Mouse (Mus musculus) forebrain, embryonic 15.5 days (tissue): ENCODE data around the gene Krtap4-8. TPM values are rescaled to one million over a fixed set of nuclear protein-coding genes. Genes with fewer than 3 reads are reported as not detected.

Source experiments
- polyA plus RNA-seq: library from polyadenylated mRNA; unstranded; fragments of >200 nt; fragmentation: Nextera tagmentation; extraction: Ambion mirVana; gene quantifications from 2 replicates; pipeline ENCODE4 v1.2.1, GENCODE M21; 2015

The Krtap4-8 gene
- polyA plus RNA-seq, 1 experiment from 2014 or later = not detected

Other genes with a start within 250 kb of the Krtap4-8 start
- not detected in 2 replicates for gene Krt40, start 237.5 kb downstream of the Krtap4-8 start, polyA plus RNA-seq
- not detected in 2 replicates for gene Krtap3-3, start 229.8 kb downstream of the Krtap4-8 start, polyA plus RNA-seq
- not detected in 2 replicates for gene Krtap3-2, start 223.9 kb downstream of the Krtap4-8 start, polyA plus RNA-seq
- not detected in 2 replicates for gene Gm11939, start 221.2 kb downstream of the Krtap4-8 start, polyA plus RNA-seq
- not detected in 2 replicates for gene Krtap3-1, start 214.1 kb downstream of the Krtap4-8 start, polyA plus RNA-seq
- not detected in 2 replicates for gene Krtap1-5, start 199.7 kb downstream of the Krtap4-8 start, polyA plus RNA-seq
- not detected in 2 replicates for gene Krtap1-4, start 197.1 kb downstream of the Krtap4-8 start, polyA plus RNA-seq
- gene Krtap1-3, start 189.4 kb downstream of the Krtap4-8 start, polyA plus RNA-seq = not detected in 2 replicates
- gene Krtap9-3, start 182.6 kb downstream of the Krtap4-8 start, polyA plus RNA-seq = not detected in 2 replicates
- not detected in 2 replicates for gene Gm11938, start 177.4 kb downstream of the Krtap4-8 start, polyA plus RNA-seq
- not detected in 2 replicates for gene Gm11937, start 170.5 kb downstream of the Krtap4-8 start, polyA plus RNA-seq
- not detected in 2 replicates for gene Krtap2-4, start 165.9 kb downstream of the Krtap4-8 start, polyA plus RNA-seq
- not detected in 2 replicates for gene Gm11562, start 160.3 kb downstream of the Krtap4-8 start, polyA plus RNA-seq
- not detected in 2 replicates for gene Krtap4-1, start 152.5 kb downstream of the Krtap4-8 start, polyA plus RNA-seq
- not detected in 2 replicates for gene Krtap4-2, start 145.6 kb downstream of the Krtap4-8 start, polyA plus RNA-seq
- gene Krtap4-7, start 136.6 kb downstream of the Krtap4-8 start, polyA plus RNA-seq = not detected in 2 replicates
- gene Gm11555, start 130.5 kb downstream of the Krtap4-8 start, polyA plus RNA-seq = not detected in 2 replicates
- not detected in 2 replicates for gene Gm11563, start 121.7 kb downstream of the Krtap4-8 start, polyA plus RNA-seq
- not detected in 2 replicates for gene Krtap4-6, start 114.7 kb downstream of the Krtap4-8 start, polyA plus RNA-seq
- not detected in 2 replicates for gene Gm14190, start 90.0 kb downstream of the Krtap4-8 start, polyA plus RNA-seq
- gene Gm14180, start 46.4 kb downstream of the Krtap4-8 start, polyA plus RNA-seq = not detected in 2 replicates
- gene Gm11595, start 7.8 kb downstream of the Krtap4-8 start, polyA plus RNA-seq = not detected in 2 replicates
- gene Krtap4-9, start 4.5 kb upstream of the Krtap4-8 start, polyA plus RNA-seq = not detected in 2 replicates
- not detected in 2 replicates for gene Gm11596, start 12.8 kb upstream of the Krtap4-8 start, polyA plus RNA-seq
- gene Gm11569, start 18.2 kb upstream of the Krtap4-8 start, polyA plus RNA-seq = not detected in 2 replicates
- gene Gm11554, start 23.7 kb upstream of the Krtap4-8 start, polyA plus RNA-seq = not detected in 2 replicates
- not detected in 2 replicates for gene Krtap4-13, start 29.2 kb upstream of the Krtap4-8 start, polyA plus RNA-seq
- gene Gm11564, start 35.0 kb upstream of the Krtap4-8 start, polyA plus RNA-seq = not detected in 2 replicates
- gene 2300003K06Rik, start 57.4 kb upstream of the Krtap4-8 start, polyA plus RNA-seq = not detected in 2 replicates
- gene Krtap4-16, start 70.9 kb upstream of the Krtap4-8 start, polyA plus RNA-seq = not detected in 2 replicates
- gene Gm11568, start 77.2 kb upstream of the Krtap4-8 start, polyA plus RNA-seq = not detected in 2 replicates
- not detected in 2 replicates for gene Gm11559, start 83.8 kb upstream of the Krtap4-8 start, polyA plus RNA-seq
- not detected in 2 replicates for gene Krtap9-1, start 92.7 kb upstream of the Krtap4-8 start, polyA plus RNA-seq
- gene Gm11567, start 98.5 kb upstream of the Krtap4-8 start, polyA plus RNA-seq = not detected in 2 replicates
- gene Krtap31-1, start 127.2 kb upstream of the Krtap4-8 start, polyA plus RNA-seq = not detected in 2 replicates
- not detected in 2 replicates for gene Gm11565, start 134.0 kb upstream of the Krtap4-8 start, polyA plus RNA-seq
- gene Krtap31-2, start 155.6 kb upstream of the Krtap4-8 start, polyA plus RNA-seq = not detected in 2 replicates
- gene Krtap9-5, start 167.8 kb upstream of the Krtap4-8 start, polyA plus RNA-seq = not detected in 2 replicates
- not detected in 2 replicates for gene Krtap29-1, start 198.3 kb upstream of the Krtap4-8 start, polyA plus RNA-seq
- not detected in 2 replicates for gene Krtap16-1, start 205.9 kb upstream of the Krtap4-8 start, polyA plus RNA-seq
- gene Krtap17-1, start 213.3 kb upstream of the Krtap4-8 start, polyA plus RNA-seq = not detected in 2 replicates
- not detected in 2 replicates for gene Krt33a, start 235.5 kb upstream of the Krtap4-8 start, polyA plus RNA-seq
- gene Krt33b, start 249.2 kb upstream of the Krtap4-8 start, polyA plus RNA-seq = not detected in 2 replicates